Mouse (Mus musculus) forebrain, embryonic 11.5 days (tissue): Measurements from ENCODE around the gene Klf3. TPM values are rescaled to one million over a fixed set of nuclear protein-coding genes. Genes with fewer than 3 reads are reported as not detected.

Experiments used
- ATAC-seq: fragments of 200-750 bp; cut with Nextera tagmentation; replicated peaks from 2 replicates; pipeline ENCODE4 v1.8.0; 2017; ENCODE audit warnings: moderate TSS enrichment; ENCODE audit not compliant: low FRiP score
- DNase-seq: peaks from one replicate; pipeline ENCODE4 v3.0.0-alpha.2; 2017; ENCODE audit warnings: low spot score
- H3K27ac ChIP-seq: fragments of 300-500 bp; sonication (generic); 2 replicates; pipeline ENCODE4 v1.5.1; 2014; ENCODE audit warnings: low read depth, low read length
- H3K27me3 ChIP-seq: fragments of 300-500 bp; sonication (generic); 2 replicates; pipeline ENCODE4 v1.6.1; 2014; ENCODE audit warnings: mild to moderate bottlenecking, low read length, mixed read lengths; ENCODE audit not compliant: control insufficient read depth, insufficient read depth
- H3K36me3 ChIP-seq: fragments of 300-500 bp; sonication (generic); 2 replicates; pipeline ENCODE4 v1.6.1; 2014; ENCODE audit warnings: mild to moderate bottlenecking, low read length, moderate library complexity, mixed read lengths; ENCODE audit not compliant: control insufficient read depth, insufficient read depth
- H3K4me1 ChIP-seq: fragments of 300-500 bp; sonication (generic); replicated peaks from 2 replicates; pipeline ENCODE4 v1.6.1; 2014; ENCODE audit warnings: low read length, mixed read lengths; ENCODE audit not compliant: control insufficient read depth, insufficient read depth
- H3K4me2 ChIP-seq: fragments of 300-500 bp; sonication (generic); 2 replicates; pipeline ENCODE4 v1.6.1; 2014; ENCODE audit warnings: low read depth, mild to moderate bottlenecking, low read length, moderate library complexity, mixed read lengths; ENCODE audit not compliant: severe bottlenecking
- H3K4me3 ChIP-seq: fragments of 300-500 bp; sonication (generic); 2 replicates; pipeline ENCODE4 v1.5.1; 2014; ENCODE audit warnings: low read depth, low read length
- H3K9ac ChIP-seq: fragments of 300-500 bp; sonication (generic); 2 replicates; pipeline ENCODE4 v1.6.1; 2014; ENCODE audit warnings: low read length
- H3K9me3 ChIP-seq: fragments of 300-500 bp; sonication (generic); 2 replicates; pipeline ENCODE4 v1.6.1; 2016; ENCODE audit warnings: low read length, mixed read lengths; ENCODE audit not compliant: control insufficient read depth
- WGBS: fragments of 180-500 bp; shearing (Covaris S2); extraction: QIAGEN DNeasy Blood & Tissue Kit; methylation state at CpG from one replicate; pipeline ENCODE4 v1.1.7; 2014; 5-methylcytosine and 5-hydroxymethylcytosine counted together
- polyA plus RNA-seq: library from polyadenylated mRNA; unstranded; fragments of >200 nt; fragmentation: Nextera tagmentation; extraction: Ambion mirVana; gene quantifications from 2 replicates; pipeline ENCODE4 v1.2.1, GENCODE M21; 2014

The Klf3 gene
- polyA plus RNA-seq, 1 experiment from 2014 or later, result 40.9 TPM

- H3K9me3 ChIP-seq, result no peaks in the 10 kb centered on the region
- no peaks in the 10 kb centered on the region for H3K27me3 ChIP-seq
- peaks cover 37% of the 10 kb centered on the region for H3K4me1 ChIP-seq
- H3K36me3 ChIP-seq, result 0 out of 2 replicates have a peak, but pooled peaks cover 2% of the 10 kb centered on the region
- WGBS, result 63% methylated on average over 3 of the region's 3 CpGs
- no peak overlapping the region for H3K4me3 ChIP-seq
- 0 out of 2 replicates have a peak overlapping the region, but pooled peaks have one; percentile 5 for H3K4me2 ChIP-seq
- ATAC-seq (no peak), DNase-seq (no peak)
- no peak overlapping the region for H3K27ac ChIP-seq
- H3K9ac ChIP-seq, result no peak overlapping the region
Observed at GRCm38 (mm10) chr5:64807159-64807558, 4.0 kb downstream of the Klf3 start.

DNA sequence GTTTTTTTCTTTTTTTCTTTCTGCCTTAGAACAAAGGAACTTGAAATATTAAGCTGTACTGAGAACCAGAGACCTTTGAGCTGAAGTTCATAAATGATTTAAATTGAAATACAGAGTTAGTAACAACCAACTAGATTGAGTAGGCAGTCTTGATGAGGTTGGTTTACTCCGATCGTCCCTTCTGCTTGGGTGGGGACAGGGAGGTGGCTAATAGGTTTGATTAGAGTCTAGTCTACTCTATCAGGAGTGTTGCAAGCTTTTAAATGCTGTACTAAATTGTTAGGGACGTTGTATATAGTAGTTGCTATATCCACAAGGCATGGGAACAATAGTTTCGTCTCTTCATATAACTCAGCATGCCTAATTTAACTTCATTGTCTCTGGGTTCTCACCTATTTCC lies 4.4 kb downstream of the Klf3 start:
- ATAC-seq (no peak), DNase-seq (no peak)
- Histone ChIP-seq H3K27me3 (no peaks in the 10 kb centered on the region), H3K27ac (peak overlapping the region; percentile 42), H3K9me3 (no peaks in the 10 kb centered on the region), H3K4me3 (no peak overlapping the region), H3K9ac (peak overlapping the region; percentile 33; the same call in 1 of the 2 replicates), H3K4me2 (0 out of 2 replicates have a peak overlapping the region, but pooled peaks have one; percentile 8), H3K4me1 (peaks cover 41% of the 10 kb centered on the region), H3K36me3 (0 out of 2 replicates have a peak, but pooled peaks cover 2% of the 10 kb centered on the region)
- 65% methylated on average over 4 of the region's 4 CpGs for WGBS

DNA sequence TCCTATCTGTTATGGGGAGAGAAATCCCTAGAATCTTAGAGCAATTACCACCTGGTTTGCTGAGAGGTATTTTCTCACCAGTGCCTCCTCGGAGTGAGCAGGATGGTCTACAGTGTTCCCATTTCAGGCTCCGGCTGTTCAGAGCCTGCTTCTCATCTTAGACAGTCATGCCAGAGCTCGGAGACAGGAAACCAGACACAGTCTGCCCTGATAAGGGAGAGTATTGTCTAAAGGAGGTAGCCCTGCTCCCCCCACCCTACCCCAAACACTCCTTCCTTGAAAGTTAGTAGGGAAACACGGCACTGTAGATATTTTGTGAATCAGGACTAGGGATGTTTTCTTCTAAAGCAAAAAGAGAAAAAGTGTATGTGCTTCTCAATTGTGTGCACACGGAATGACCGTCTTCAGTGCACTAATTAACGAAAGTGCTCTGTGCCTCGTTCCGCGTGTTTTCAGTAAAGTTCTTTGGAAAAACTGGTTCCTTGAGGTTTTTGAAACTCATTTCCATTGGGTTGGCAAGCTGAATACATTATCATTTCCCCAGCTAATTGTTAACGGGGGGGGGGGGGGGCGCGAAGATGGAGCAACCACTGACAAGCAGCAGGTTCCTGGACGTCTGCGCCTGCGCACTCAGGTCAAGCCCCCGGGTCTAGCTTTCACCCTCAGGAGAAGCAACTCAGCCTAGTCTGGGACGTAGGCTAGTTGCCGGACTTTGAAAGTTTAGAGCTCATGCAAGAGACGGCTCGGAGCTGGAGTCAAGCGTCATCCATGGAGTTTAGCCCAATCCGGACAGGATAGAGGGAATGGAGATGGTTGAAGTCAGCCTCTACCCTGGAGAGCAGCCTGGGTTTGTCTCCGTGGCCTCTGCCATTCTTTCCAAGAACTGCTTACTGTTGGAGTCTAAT lies 5.2 kb downstream of the Klf3 start:
- Histone ChIP-seq H3K27ac (peak overlapping the region; percentile 42; the same call in 1 of the 2 replicates), H3K4me1 (peaks cover 46% of the 10 kb centered on the region), H3K4me2 (peak overlapping the region; percentile 31; the same call in 1 of the 2 replicates), H3K27me3 (no peaks in the 10 kb centered on the region), H3K4me3 (no peak overlapping the region), H3K36me3 (0 out of 2 replicates have a peak, but pooled peaks cover 2% of the 10 kb centered on the region), H3K9ac (peak overlapping the region; percentile 33; the same call in 1 of the 2 replicates), H3K9me3 (no peaks in the 10 kb centered on the region)
- WGBS, result 53% methylated on average over 24 of the region's 24 CpGs
- ATAC-seq (no peak), DNase-seq (no peak)

GRCm38 (mm10) chr5:64809257-64809656 lies 6.1 kb downstream of the Klf3 start:
- DNase-seq (no peak), ATAC-seq (no peak)
- H3K27ac ChIP-seq, result no peak overlapping the region
- H3K4me1 ChIP-seq, result peaks cover 46% of the 10 kb centered on the region
- no peaks in the 10 kb centered on the region for H3K9me3 ChIP-seq
- no peak overlapping the region for H3K4me3 ChIP-seq
- H3K4me2 ChIP-seq, result no peak overlapping the region
- H3K9ac ChIP-seq, result no peak overlapping the region
- WGBS, result 90% methylated on average over 7 of the region's 7 CpGs
- H3K36me3 ChIP-seq, result 0 out of 2 replicates have a peak, but pooled peaks cover 2% of the 10 kb centered on the region
- H3K27me3 ChIP-seq, result no peaks in the 10 kb centered on the region

- ATAC-seq (no peak), DNase-seq (no peak)
- Histone ChIP-seq H3K4me3 (no peak overlapping the region), H3K4me2 (no peak overlapping the region), H3K27me3 (no peaks in the 10 kb centered on the region), H3K9me3 (no peaks in the 10 kb centered on the region), H3K27ac (peak overlapping the region; percentile 88), H3K4me1 (peaks cover 46% of the 10 kb centered on the region), H3K36me3 (0 out of 2 replicates have a peak, but pooled peaks cover 2% of the 10 kb centered on the region), H3K9ac (no peak overlapping the region)
- 92% methylated on average over 11 of the region's 11 CpGs for WGBS
Observed at GRCm38 (mm10) chr5:64809864-64810263, 6.7 kb downstream of the Klf3 start.

DNA sequence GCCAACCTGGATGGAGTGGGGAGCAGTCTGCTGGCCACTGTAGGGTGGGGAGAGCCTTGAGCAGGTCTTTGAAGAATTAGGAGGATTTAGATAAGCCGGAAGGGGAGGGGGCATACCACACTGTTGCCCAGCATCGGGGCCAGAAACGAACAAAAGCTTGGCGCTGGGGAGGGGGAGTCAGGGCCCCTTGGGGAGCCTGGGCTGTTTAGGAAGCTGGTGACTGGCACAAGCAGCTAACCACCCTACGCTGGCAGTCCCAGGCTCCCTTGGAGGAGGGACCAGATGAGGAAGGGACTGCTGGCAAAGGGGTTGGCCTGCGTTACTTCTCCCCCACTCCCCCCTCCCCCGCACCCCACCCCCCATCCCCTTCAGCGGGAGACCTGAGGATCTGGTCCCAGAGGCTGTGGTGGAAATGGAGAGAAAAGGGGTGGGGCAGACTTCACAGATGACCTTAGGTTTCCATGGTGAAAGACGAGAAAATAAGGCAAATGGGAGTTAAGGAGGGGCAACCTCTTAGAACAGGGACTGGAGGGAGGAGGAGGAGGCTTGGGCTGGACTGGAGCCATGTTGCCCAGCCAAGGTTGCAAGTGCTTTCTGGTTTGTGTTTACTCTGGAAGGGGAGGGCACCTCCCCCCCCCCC lies 7.8 kb downstream of the Klf3 start:
- H3K4me3 ChIP-seq, result no peak overlapping the region
- peaks cover 44% of the 10 kb centered on the region for H3K4me1 ChIP-seq
- WGBS, result 2% methylated on average over 9 of the region's 9 CpGs
- H3K27me3 ChIP-seq, result no peaks in the 10 kb centered on the region
- 0 out of 2 replicates have a peak, but pooled peaks cover 2% of the 10 kb centered on the region for H3K36me3 ChIP-seq
- peak overlapping the region; percentile 53 for H3K9ac ChIP-seq
- peak; percentile 84 for DNase-seq
- peak; percentile 82 for ATAC-seq
- no peaks in the 10 kb centered on the region for H3K9me3 ChIP-seq
- peak overlapping the region; percentile 88 for H3K27ac ChIP-seq
- H3K4me2 ChIP-seq, result peak overlapping the region; percentile 41; the same call in 1 of the 2 replicates

- Histone ChIP-seq H3K9me3 (no peaks in the 10 kb centered on the region), H3K27ac (peak overlapping the region; percentile 88), H3K4me2 (peak overlapping the region; percentile 41; the same call in 1 of the 2 replicates), H3K36me3 (0 out of 2 replicates have a peak, but pooled peaks cover 2% of the 10 kb centered on the region), H3K4me3 (no peak overlapping the region), H3K27me3 (no peaks in the 10 kb centered on the region), H3K4me1 (peaks cover 37% of the 10 kb centered on the region), H3K9ac (peak overlapping the region; percentile 53)
- ATAC-seq (peak; percentile 25), DNase-seq (peak; percentile 75)
- 5% methylated on average over 13 of the region's 14 CpGs for WGBS
Observed at GRCm38 (mm10) chr5:64811500-64812123, 8.4 kb downstream of the Klf3 start.
